Comparison of ENCODE assay signal across 9 mouse cellular contexts in the genomic region with DNA sequence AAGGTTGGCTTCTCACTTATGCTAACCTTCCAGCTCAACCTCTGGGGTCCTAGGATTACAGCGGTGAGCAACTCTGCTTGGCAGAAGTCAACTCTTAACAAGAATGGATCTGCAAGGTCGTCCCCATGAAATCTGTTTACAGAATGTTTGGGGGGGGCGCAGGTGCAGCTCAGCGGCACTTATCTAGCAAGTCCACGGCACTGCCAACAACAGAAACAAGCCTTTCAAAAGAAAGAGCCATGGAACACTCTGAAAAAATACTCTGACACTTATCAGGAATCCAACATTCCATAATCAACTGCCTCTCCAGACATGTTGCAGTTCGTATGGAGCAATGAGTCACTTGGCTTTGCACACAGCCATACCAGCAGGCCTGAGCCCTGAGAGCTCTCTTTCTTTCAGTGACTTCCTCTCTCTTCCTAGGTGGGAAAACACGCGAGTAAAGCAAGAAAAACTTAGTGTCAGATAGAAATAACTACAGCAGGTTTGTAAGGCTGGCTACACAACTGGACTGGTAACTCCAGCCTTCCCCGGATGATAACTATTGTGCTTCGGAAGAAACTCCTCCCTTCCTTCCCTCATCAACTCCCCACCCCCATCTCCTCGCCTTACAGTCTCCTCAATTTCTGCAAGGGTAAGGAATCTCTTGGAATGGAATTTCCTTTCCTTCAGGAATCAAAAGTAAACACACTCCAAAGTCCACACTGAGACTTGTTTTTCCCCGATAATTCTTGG. TPM values are rescaled to one million over a fixed set of nuclear protein-coding genes. Genes with fewer than 3 reads are reported as not detected.
DNase-seq lines count a peak whose midpoint lies in the region; ATAC-seq and TF ChIP-seq lines count a peak whose summit lies in the region.
"Had no signal": no experiment of that assay in that cellular context is flagged by ENCODE, and none has a peak within 500 bp of the region (broad histone marks: within the 10 kb centered on the region; RNA-seq: fewer than 3 reads in every experiment).

No protein-coding gene starts in this region.

- H3K4me1 ChIP-seq in neural tube, embryonic 13.5 days (replicated peaks), result no peaks in the 10 kb centered on the region
- H3K4me1 ChIP-seq in neural tube, embryonic 15.5 days, result no peaks in the 10 kb centered on the region
- peaks cover 20% of the 10 kb centered on the region for H3K4me1 ChIP-seq in heart, postnatal 0 days (ENCODE audit: control insufficient read depth, insufficient read depth)
- H3K4me1 ChIP-seq in stomach, postnatal 0 days (replicated peaks; ENCODE audit: control insufficient read depth, insufficient read depth), result peaks cover 6% of the 10 kb centered on the region; the same call in 1 of the 2 replicates
- H3K4me1 ChIP-seq in forebrain, embryonic 10.5 days, result no peaks in the 10 kb centered on the region

- peak; percentile 52; the same call in 1 of the 2 replicates for TF ChIP-seq EP300 in heart, postnatal 0 days (IDR thresholded peaks at IDR 0.05; ENCODE audit: low read depth)
- peak; percentile 8 for TF ChIP-seq EP300 in stomach, postnatal 0 days (optimal IDR thresholded peaks at IDR 0.05)

- no peak for TF ChIP-seq CTCF in heart, postnatal 0 days (IDR thresholded peaks at IDR 0.05; ENCODE audit: low read depth)
- TF ChIP-seq CTCF in stomach, postnatal 0 days (IDR thresholded peaks at IDR 0.05; ENCODE audit: low read depth), result no peak

- no peak for ATAC-seq in neural tube, embryonic 13.5 days (ENCODE audit: low read depth)
- no peak for ATAC-seq in neural tube, embryonic 15.5 days (ENCODE audit: low FRiP score)
- ATAC-seq in heart, postnatal 0 days (ENCODE audit: insufficient read depth, low read depth), result peak; percentile 57
- ATAC-seq in stomach, postnatal 0 days (ENCODE audit: low FRiP score, low TSS enrichment), result peak; percentile 79

- DNase-seq in heart, postnatal 0 days (ENCODE audit: low spot score), result peak; percentile 76
- peak; percentile 8 for DNase-seq in liver
- peak; percentile 40 for DNase-seq in stomach, postnatal 0 days (ENCODE audit: low spot score)
- no peak for DNase-seq in forebrain, embryonic 10.5 days (ENCODE audit: extremely low spot score, low spot score)
- DNase-seq in right cerebral cortex, postnatal 36 days (ENCODE audit: low spot score in 2 of 2), result no peak
- no peak for DNase-seq in frontal cortex, postnatal 36 days (ENCODE audit: low spot score in 2 of 2)

- H3K4me2 ChIP-seq in neural tube, embryonic 13.5 days, result no peak overlapping the region
- H3K4me2 ChIP-seq in neural tube, embryonic 15.5 days, result no peak overlapping the region
- H3K4me2 ChIP-seq in heart, postnatal 0 days (ENCODE audit: low read depth, low read length), result peak overlapping the region; percentile 28
- H3K4me2 ChIP-seq in stomach, postnatal 0 days (replicated peaks; ENCODE audit: low read depth), result peak overlapping the region; percentile 29

- H3K4me3 ChIP-seq in neural tube, embryonic 13.5 days, result no peak overlapping the region
- H3K4me3 ChIP-seq in neural tube, embryonic 15.5 days (replicated peaks), result no peak overlapping the region
- H3K4me3 ChIP-seq in heart, postnatal 0 days (ENCODE audit: low read depth, low read length), result no peak overlapping the region
- no peak overlapping the region for H3K4me3 ChIP-seq in stomach, postnatal 0 days (ENCODE audit: low read depth, low read length)
- no peak overlapping the region for H3K4me3 ChIP-seq in forebrain, embryonic 10.5 days

- H3K9me3 ChIP-seq in neural tube, embryonic 13.5 days, result no peaks in the 10 kb centered on the region
- no peaks in the 10 kb centered on the region for H3K9me3 ChIP-seq in neural tube, embryonic 15.5 days (replicated peaks)
- no peaks in the 10 kb centered on the region for H3K9me3 ChIP-seq in heart, postnatal 0 days (replicated peaks; ENCODE audit: control insufficient read depth, low read length)
- no peaks in the 10 kb centered on the region for H3K9me3 ChIP-seq in stomach, postnatal 0 days (ENCODE audit: control insufficient read depth, low read length)
- no peaks in the 10 kb centered on the region for H3K9me3 ChIP-seq in forebrain, embryonic 10.5 days

- H3K9ac ChIP-seq in neural tube, embryonic 13.5 days, result no peak overlapping the region
- H3K9ac ChIP-seq in neural tube, embryonic 15.5 days (replicated peaks), result no peak overlapping the region
- no peak overlapping the region for H3K9ac ChIP-seq in heart, postnatal 0 days (replicated peaks; ENCODE audit: low read depth, low read length)
- 0 out of 2 replicates have a peak overlapping the region, but pooled peaks have one; percentile 13 for H3K9ac ChIP-seq in stomach, postnatal 0 days (ENCODE audit: low read length)

- no peaks in the 10 kb centered on the region for H3K36me3 ChIP-seq in neural tube, embryonic 13.5 days
- no peaks in the 10 kb centered on the region for H3K36me3 ChIP-seq in neural tube, embryonic 15.5 days
- no peaks in the 10 kb centered on the region for H3K36me3 ChIP-seq in heart, postnatal 0 days (replicated peaks; ENCODE audit: control insufficient read depth, insufficient read depth, low read length)
- H3K36me3 ChIP-seq in stomach, postnatal 0 days (ENCODE audit: control insufficient read depth, insufficient read depth, low read length), result no peaks in the 10 kb centered on the region
- H3K36me3 ChIP-seq in forebrain, embryonic 10.5 days (replicated peaks), result no peaks in the 10 kb centered on the region

- peak overlapping the region; percentile 38; the same call in 1 of the 2 replicates for H3K27ac ChIP-seq in neural tube, embryonic 13.5 days (replicated peaks)
- H3K27ac ChIP-seq in neural tube, embryonic 15.5 days (replicated peaks), result no peak overlapping the region
- H3K27ac ChIP-seq in heart, postnatal 0 days (ENCODE audit: low read depth), result peak overlapping the region; percentile 97
- peak overlapping the region; percentile 94 for H3K27ac ChIP-seq in stomach, postnatal 0 days (replicated peaks)
- no peak overlapping the region for H3K27ac ChIP-seq in forebrain, embryonic 10.5 days

- H3K27me3 ChIP-seq in neural tube, embryonic 13.5 days, result peaks cover 7% of the 10 kb centered on the region; the same call in 1 of the 2 replicates
- peaks cover 3% of the 10 kb centered on the region; the same call in 1 of the 2 replicates for H3K27me3 ChIP-seq in neural tube, embryonic 15.5 days (replicated peaks)
- H3K27me3 ChIP-seq in heart, postnatal 0 days (ENCODE audit: control insufficient read depth, insufficient read depth, low read length), result no peaks in the 10 kb centered on the region
- no peaks in the 10 kb centered on the region for H3K27me3 ChIP-seq in stomach, postnatal 0 days (ENCODE audit: control insufficient read depth, insufficient read depth, low read length)
- H3K27me3 ChIP-seq in forebrain, embryonic 10.5 days (ENCODE audit: poor library complexity, severe bottlenecking), result no peaks in the 10 kb centered on the region

- 69% methylated on average over 12 of the region's 12 CpGs for WGBS in neural tube, embryonic 13.5 days
- 74% methylated on average over 12 of the region's 12 CpGs for WGBS in neural tube, embryonic 15.5 days
- 33% methylated on average over 12 of the region's 12 CpGs for WGBS in heart, postnatal 0 days
- WGBS in stomach, postnatal 0 days, result 30% methylated on average over 12 of the region's 12 CpGs
- 72% methylated on average over 12 of the region's 12 CpGs for WGBS in forebrain, embryonic 10.5 days

RNA-seq across cellular contexts. Expression of a gene that starts 7.4 kb away (rescaled TPM):
- 82.4 and 83.4 TPM in 2 replicates for polyA plus RNA-seq in neural tube, embryonic 13.5 days (2015; fragmentation: Nextera tagmentation; extraction: Ambion mirVana)
- 64.9 and 71.1 TPM in 2 replicates for polyA plus RNA-seq in neural tube, embryonic 15.5 days (2015; fragmentation: Nextera tagmentation; extraction: Ambion mirVana)
- total RNA-seq in heart, postnatal 0 days (2014; rRNA removed; ENCODE audit: low replicate concordance), result 47.8 and 48.7 TPM in 2 replicates
- polyA plus RNA-seq in heart, postnatal 0 days (2015; fragmentation: Nextera tagmentation; extraction: Ambion mirVana), result 39.5 and 40.0 TPM in 2 replicates
- polyA plus RNA-seq in stomach, postnatal 0 days (2015; fragmentation: Nextera tagmentation; extraction: Ambion mirVana), result 30.2 and 32.5 TPM in 2 replicates
- 51.3 and 51.5 TPM in 2 replicates for polyA plus RNA-seq in forebrain, embryonic 10.5 days (2016; fragmentation: Nextera tagmentation; extraction: Ambion mirVana)

RNA-seq across cellular contexts. Expression of a gene that starts 20.2 kb away (rescaled TPM):
- polyA plus RNA-seq in neural tube, embryonic 13.5 days (2015; fragmentation: Nextera tagmentation; extraction: Ambion mirVana), result 302 and 356 TPM in 2 replicates
- polyA plus RNA-seq in neural tube, embryonic 15.5 days (2015; fragmentation: Nextera tagmentation; extraction: Ambion mirVana), result 321 and 363 TPM in 2 replicates
- 17.2 and 46.8 TPM in 2 replicates for total RNA-seq in heart, postnatal 0 days (2014; rRNA removed; ENCODE audit: low replicate concordance)
- 56.1 and 63.1 TPM in 2 replicates for polyA plus RNA-seq in heart, postnatal 0 days (2015; fragmentation: Nextera tagmentation; extraction: Ambion mirVana)
- polyA plus RNA-seq in stomach, postnatal 0 days (2015; fragmentation: Nextera tagmentation; extraction: Ambion mirVana), result 93.8 and 106 TPM in 2 replicates
- polyA plus RNA-seq in forebrain, embryonic 10.5 days (2016; fragmentation: Nextera tagmentation; extraction: Ambion mirVana), result 357 and 379 TPM in 2 replicates

RNA-seq across cellular contexts. Expression of a gene that starts 20.4 kb away (rescaled TPM):
- polyA plus RNA-seq in neural tube, embryonic 13.5 days (2015; fragmentation: Nextera tagmentation; extraction: Ambion mirVana), result 330 and 375 TPM in 2 replicates
- polyA plus RNA-seq in neural tube, embryonic 15.5 days (2015; fragmentation: Nextera tagmentation; extraction: Ambion mirVana), result 377 and 385 TPM in 2 replicates
- 61.8 and 75.6 TPM in 2 replicates for total RNA-seq in heart, postnatal 0 days (2014; rRNA removed; ENCODE audit: low replicate concordance)
- polyA plus RNA-seq in heart, postnatal 0 days (2015; fragmentation: Nextera tagmentation; extraction: Ambion mirVana), result 183 and 191 TPM in 2 replicates
- 239 and 273 TPM in 2 replicates for polyA plus RNA-seq in stomach, postnatal 0 days (2015; fragmentation: Nextera tagmentation; extraction: Ambion mirVana)
- 514 and 520 TPM in 2 replicates for polyA plus RNA-seq in forebrain, embryonic 10.5 days (2016; fragmentation: Nextera tagmentation; extraction: Ambion mirVana)
- total RNA-seq: common myeloid progenitor, adult 5-6 weeks had no signal

RNA-seq across cellular contexts. Expression of a gene that starts 32.4 kb away (rescaled TPM):
- 86.7 and 107 TPM in 2 replicates for polyA plus RNA-seq in neural tube, embryonic 13.5 days (2015; fragmentation: Nextera tagmentation; extraction: Ambion mirVana)
- 101 and 107 TPM in 2 replicates for polyA plus RNA-seq in neural tube, embryonic 15.5 days (2015; fragmentation: Nextera tagmentation; extraction: Ambion mirVana)
- 921 and 1,000 TPM in 2 replicates for total RNA-seq in heart, postnatal 0 days (2014; rRNA removed; ENCODE audit: low replicate concordance)
- 942 and 966 TPM in 2 replicates for polyA plus RNA-seq in heart, postnatal 0 days (2015; fragmentation: Nextera tagmentation; extraction: Ambion mirVana)
- polyA plus RNA-seq in stomach, postnatal 0 days (2015; fragmentation: Nextera tagmentation; extraction: Ambion mirVana), result 376 and 433 TPM in 2 replicates
- polyA plus RNA-seq in forebrain, embryonic 10.5 days (2016; fragmentation: Nextera tagmentation; extraction: Ambion mirVana), result 144 and 159 TPM in 2 replicates

Comparison
In these comparisons a context has a peak if more than half of its experiments do, and no peak if none do; other contexts are left out.
1. H3K27ac ChIP-seq: peak in neural tube, embryonic 13.5 days (single experiment), heart, postnatal 0 days (single experiment) and stomach, postnatal 0 days (single experiment); none in neural tube, embryonic 15.5 days (single experiment) and forebrain, embryonic 10.5 days (single experiment).
2. ATAC-seq: peak in heart, postnatal 0 days (single experiment) and stomach, postnatal 0 days (single experiment); none in neural tube, embryonic 13.5 days (single experiment) and neural tube, embryonic 15.5 days (single experiment).
3. H3K4me2 ChIP-seq: peak in heart, postnatal 0 days (single experiment) and stomach, postnatal 0 days (single experiment); none in neural tube, embryonic 13.5 days (single experiment) and neural tube, embryonic 15.5 days (single experiment).
4. DNase-seq: peak in heart, postnatal 0 days (single experiment), liver (single experiment) and stomach, postnatal 0 days (single experiment); none in forebrain, embryonic 10.5 days (single experiment), right cerebral cortex, postnatal 36 days (0 of 2) and frontal cortex, postnatal 36 days (0 of 2).